Mouse (Mus musculus) stomach, postnatal 0 days (tissue): ENCODE measurements around the gene Fbxl3. TPM values are rescaled to one million over a fixed set of nuclear protein-coding genes. Genes with fewer than 3 reads are reported as not detected.

Source experiments
- ATAC-seq: fragments of 200-750 bp; cut with Nextera tagmentation; 2 replicates; pipeline ENCODE4 v1.8.0; 2017; ENCODE audit not compliant: low FRiP score, low TSS enrichment
- DNase-seq: peaks from one replicate; pipeline ENCODE4 v3.0.0-alpha.2; 2016; ENCODE audit warnings: low spot score
- H3K27ac ChIP-seq: fragments of 300-500 bp; sonication (generic); replicated peaks from 2 replicates; pipeline ENCODE4 v1.5.1; 2014; ENCODE audit warnings: mild to moderate bottlenecking, control low read depth
- H3K27me3 ChIP-seq: fragments of 300-500 bp; sonication (generic); 2 replicates; pipeline ENCODE4 v1.6.1; 2014; ENCODE audit warnings: low read length; ENCODE audit not compliant: control insufficient read depth, insufficient read depth
- H3K36me3 ChIP-seq: fragments of 300-500 bp; sonication (generic); 2 replicates; pipeline ENCODE4 v1.6.1; 2014; ENCODE audit warnings: low read length, mixed read lengths; ENCODE audit not compliant: control insufficient read depth, insufficient read depth
- H3K4me1 ChIP-seq: fragments of 300-500 bp; sonication (generic); replicated peaks from 2 replicates; pipeline ENCODE4 v1.6.1; 2014; ENCODE audit warnings: antibody characterized with exemption; ENCODE audit not compliant: control insufficient read depth, insufficient read depth
- H3K4me2 ChIP-seq: fragments of 300-500 bp; sonication (generic); replicated peaks from 2 replicates; pipeline ENCODE4 v1.6.1; 2014; ENCODE audit warnings: low read depth, mild to moderate bottlenecking, control low read depth, moderate library complexity
- H3K4me3 ChIP-seq: fragments of 300-500 bp; sonication (generic); 2 replicates; pipeline ENCODE4 v1.5.1; 2014; ENCODE audit warnings: low read depth, low read length, control low read depth
- H3K9ac ChIP-seq: fragments of 300-500 bp; sonication (generic); 2 replicates; pipeline ENCODE4 v1.6.1; 2014; ENCODE audit warnings: mild to moderate bottlenecking, low read length, control low read depth, mixed read lengths
- H3K9me3 ChIP-seq: fragments of 300-500 bp; sonication (generic); 2 replicates; pipeline ENCODE4 v1.6.1; 2016; ENCODE audit warnings: low read length; ENCODE audit not compliant: control insufficient read depth
- CTCF ChIP-seq: IDR thresholded peaks from 2 replicates; pipeline ENCODE4 v1.5.1; 2016; ENCODE audit warnings: antibody characterized with exemption, low read depth, mild to moderate bottlenecking, moderate library complexity
- EP300 ChIP-seq: optimal IDR thresholded peaks from 2 replicates; pipeline ENCODE3; 2016; ENCODE audit warnings: antibody characterized with exemption
- WGBS: fragments of 180-500 bp; shearing (Covaris S2); extraction: QIAGEN DNeasy Blood & Tissue Kit; methylation state at CpG from one replicate; pipeline ENCODE4 v1.1.7; 2014; 5-methylcytosine and 5-hydroxymethylcytosine counted together
- polyA plus RNA-seq: library from polyadenylated mRNA; unstranded; fragments of >200 nt; fragmentation: Nextera tagmentation; extraction: Ambion mirVana; gene quantifications from 2 replicates; pipeline ENCODE4 v1.2.1, GENCODE M21; 2015

Gene Fbxl3
- polyA plus RNA-seq, 1 experiment from 2014 or later, result 16.2 TPM

GRCm38 (mm10) chr14:103065294-103066167 is 33.8 kb downstream of the Fbxl3 start:
- no peak overlapping the region for H3K4me2 ChIP-seq
- H3K4me1 ChIP-seq, result no peaks in the 10 kb centered on the region
- H3K27ac ChIP-seq, result no peak overlapping the region
- H3K36me3 ChIP-seq, result no peaks in the 10 kb centered on the region
- no peaks in the 10 kb centered on the region for H3K27me3 ChIP-seq
- DNase-seq, result peak; percentile 72
- WGBS, result 11% methylated on average over 10 of the region's 10 CpGs
- TF ChIP-seq CTCF (peak; percentile 83), EP300 (no peak)
- no peak overlapping the region for H3K4me3 ChIP-seq
- H3K9me3 ChIP-seq, result no peaks in the 10 kb centered on the region
- ATAC-seq, result no peak
- H3K9ac ChIP-seq, result no peak overlapping the region

GRCm38 (mm10) chr14:103059495-103059894 is 39.9 kb downstream of the Fbxl3 start:
- Histone ChIP-seq H3K9ac (no peak overlapping the region), H3K4me3 (no peak overlapping the region), H3K4me2 (no peak overlapping the region), H3K36me3 (no peaks in the 10 kb centered on the region), H3K27ac (no peak overlapping the region), H3K27me3 (no peaks in the 10 kb centered on the region), H3K4me1 (no peaks in the 10 kb centered on the region), H3K9me3 (no peaks in the 10 kb centered on the region)
- WGBS, result 79% methylated on average over 10 of the region's 10 CpGs
- TF ChIP-seq CTCF (no peak), EP300 (no peak)
- ATAC-seq (no peak), DNase-seq (no peak)

- ATAC-seq, result no peak
- TF ChIP-seq EP300, result no peak
- H3K4me3 ChIP-seq, result no peak overlapping the region
- no peak overlapping the region for H3K9ac ChIP-seq
- no peaks in the 10 kb centered on the region for H3K4me1 ChIP-seq
- no peaks in the 10 kb centered on the region for H3K27me3 ChIP-seq
- no peak overlapping the region for H3K4me2 ChIP-seq
- DNase-seq, result no peak
- WGBS, result 20% methylated on average over 1 of the region's 1 CpGs
- H3K27ac ChIP-seq, result no peak overlapping the region
- no peaks in the 10 kb centered on the region for H3K36me3 ChIP-seq
- no peaks in the 10 kb centered on the region for H3K9me3 ChIP-seq
Measured at GRCm38 (mm10) chr14:103058998-103059397, 40.4 kb downstream of the Fbxl3 start.

- H3K9ac ChIP-seq, result no peak overlapping the region
- H3K4me1 ChIP-seq, result no peaks in the 10 kb centered on the region
- no peak overlapping the region for H3K4me2 ChIP-seq
- H3K9me3 ChIP-seq, result no peaks in the 10 kb centered on the region
- no peak for TF ChIP-seq EP300
- TF ChIP-seq CTCF, result no peak
- H3K4me3 ChIP-seq, result no peak overlapping the region
- H3K27ac ChIP-seq, result no peak overlapping the region
- DNase-seq (no peak), ATAC-seq (no peak)
- WGBS, result 85% methylated on average over 7 of the region's 7 CpGs
- H3K36me3 ChIP-seq, result no peaks in the 10 kb centered on the region
- no peaks in the 10 kb centered on the region for H3K27me3 ChIP-seq
Measured at GRCm38 (mm10) chr14:103056601-103057000, 42.8 kb downstream of the Fbxl3 start.

GRCm38 (mm10) chr14:103054731-103055130 is 44.6 kb downstream of the Fbxl3 start:
- no peak overlapping the region for H3K27ac ChIP-seq
- no peaks in the 10 kb centered on the region for H3K4me1 ChIP-seq
- no peak for DNase-seq
- H3K9me3 ChIP-seq, result no peaks in the 10 kb centered on the region
- no peaks in the 10 kb centered on the region for H3K27me3 ChIP-seq
- 85% methylated on average over 13 of the region's 13 CpGs for WGBS
- no peaks in the 10 kb centered on the region for H3K36me3 ChIP-seq
- no peak overlapping the region for H3K4me2 ChIP-seq
- H3K9ac ChIP-seq, result no peak overlapping the region
- ATAC-seq, result no peak
- TF ChIP-seq CTCF, result no peak
- TF ChIP-seq EP300, result no peak
- no peak overlapping the region for H3K4me3 ChIP-seq

GRCm38 (mm10) chr14:103051159-103051769 is 48.1 kb downstream of the Fbxl3 start:
- DNase-seq (peak; percentile 83), ATAC-seq (peak; percentile 95)
- no peak overlapping the region for H3K4me2 ChIP-seq
- H3K27me3 ChIP-seq, result no peaks in the 10 kb centered on the region
- H3K4me3 ChIP-seq, result no peak overlapping the region
- no peaks in the 10 kb centered on the region for H3K9me3 ChIP-seq
- H3K4me1 ChIP-seq, result no peaks in the 10 kb centered on the region
- TF ChIP-seq EP300 (no peak), CTCF (peak; percentile 100)
- H3K9ac ChIP-seq, result no peak overlapping the region
- H3K36me3 ChIP-seq, result no peaks in the 10 kb centered on the region
- WGBS, result 33% methylated on average over 8 of the region's 8 CpGs
- no peak overlapping the region for H3K27ac ChIP-seq
